Mouse (Mus musculus): ENCODE measurements around the gene Med22. TPM values are rescaled to one million over a fixed set of nuclear protein-coding genes. Genes with fewer than 3 reads are reported as not detected.

Med22 gene
- total RNA-seq (2022) = 10 to 100 TPM; 46.7 to 55.4 (median 50.1) TPM

DNA sequence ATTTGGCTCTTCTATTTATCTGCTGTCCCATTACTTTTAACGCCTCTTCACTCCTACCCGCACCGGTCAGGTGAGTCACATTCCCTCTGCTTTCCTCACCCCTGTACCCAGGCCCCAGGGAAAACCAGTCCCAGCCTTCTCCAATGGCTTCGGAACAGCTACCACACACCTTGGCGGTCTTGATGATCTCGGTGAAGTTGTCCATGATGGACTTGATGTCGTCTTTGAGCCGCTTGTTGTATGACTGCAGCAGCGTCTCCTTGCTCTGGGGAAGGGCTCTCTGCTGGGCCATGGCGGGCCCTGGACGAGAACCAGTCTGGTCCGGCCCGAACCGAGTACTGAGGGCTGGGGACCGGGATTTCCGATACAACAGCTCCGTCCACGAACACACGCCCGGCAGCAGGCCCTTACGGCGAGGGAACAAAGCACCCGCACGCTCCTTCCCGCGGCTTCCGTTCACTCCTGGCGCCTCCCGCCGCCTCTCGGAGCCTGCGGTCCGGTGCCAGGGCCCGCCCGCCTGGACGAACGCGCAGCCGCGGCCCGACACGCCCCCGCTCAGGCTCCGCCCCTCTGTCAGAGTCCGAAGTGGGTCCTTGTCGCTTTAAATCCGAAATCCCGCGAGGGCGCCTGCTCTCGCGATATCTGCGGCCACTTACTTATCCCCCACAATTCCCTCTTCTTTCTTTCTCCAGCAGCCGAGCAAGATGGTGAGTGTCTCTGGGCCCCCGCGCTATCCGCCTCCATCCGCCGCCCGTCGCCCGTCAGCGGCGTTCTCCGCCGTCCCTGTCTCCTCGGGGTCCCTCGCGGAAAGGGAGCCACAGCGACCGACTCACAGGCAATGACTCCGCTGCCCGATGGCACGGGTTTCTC is at the start of gene Med22, which contains the start of gene Rpl7a:
Gene Med22 (minus strand): TSS at position 554 of the 870 bp plus-strand sequence.
Gene Rpl7a (plus strand): TSS at position 641 of the 870 bp plus-strand sequence.
- peak; percentile 99 to 100 for DNase-seq (ENCODE audit: low spot score in 2 of 2)

DNA sequence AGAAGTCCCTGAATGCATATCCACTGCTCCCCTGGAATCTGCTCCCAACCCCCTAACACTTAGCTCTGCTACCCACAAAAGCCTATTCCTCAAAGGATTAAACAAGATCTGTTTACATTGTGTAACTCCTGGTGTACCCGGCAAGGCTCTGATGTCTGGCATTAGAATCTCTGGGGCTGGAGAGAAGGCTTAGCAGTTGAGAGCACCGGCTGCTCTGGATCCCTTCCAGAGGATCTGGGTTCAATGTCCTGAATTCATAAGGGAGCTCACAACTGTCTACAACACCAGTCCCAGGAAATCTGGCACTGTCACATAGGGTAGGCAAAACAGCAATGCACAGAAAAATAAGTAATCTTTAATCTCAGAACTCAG is 47.0 kb upstream of the Med22 start:
- DNase-seq (ENCODE audit: low spot score in 2 of 2) = no peak

DNA sequence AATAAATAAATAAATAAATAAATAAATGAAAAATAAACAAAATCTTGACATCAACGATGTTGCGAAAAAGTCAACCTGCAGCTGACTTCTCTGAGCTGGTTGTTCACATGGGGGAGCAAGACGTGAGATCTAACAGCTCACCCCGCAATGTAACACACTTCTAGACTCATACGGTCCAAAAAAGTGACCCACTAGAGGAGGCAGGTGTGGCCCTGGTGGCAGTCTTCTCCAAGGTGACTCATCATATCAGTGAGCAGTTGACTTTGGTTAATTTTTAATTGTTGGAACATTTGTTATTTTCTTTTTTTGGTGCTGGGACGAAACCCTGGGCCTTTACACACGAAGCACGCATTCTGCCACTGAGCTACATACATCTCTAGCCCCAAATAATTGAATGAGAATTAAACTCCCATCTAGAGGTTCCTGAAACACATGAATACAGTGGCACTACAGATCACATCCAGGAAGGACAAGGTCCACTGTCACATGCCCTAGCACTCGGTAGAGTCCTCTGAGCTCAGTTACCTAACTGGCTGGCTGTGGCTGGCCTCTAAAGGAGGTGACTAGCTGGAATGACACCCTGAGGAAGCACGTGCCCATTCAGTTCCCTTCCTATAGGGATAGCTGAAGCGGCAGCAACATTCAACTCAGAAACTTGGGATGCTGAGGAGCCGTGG is 46.5 kb upstream of the Med22 start:
- DNase-seq (ENCODE audit: low spot score in 2 of 2) = no peak

DNA sequence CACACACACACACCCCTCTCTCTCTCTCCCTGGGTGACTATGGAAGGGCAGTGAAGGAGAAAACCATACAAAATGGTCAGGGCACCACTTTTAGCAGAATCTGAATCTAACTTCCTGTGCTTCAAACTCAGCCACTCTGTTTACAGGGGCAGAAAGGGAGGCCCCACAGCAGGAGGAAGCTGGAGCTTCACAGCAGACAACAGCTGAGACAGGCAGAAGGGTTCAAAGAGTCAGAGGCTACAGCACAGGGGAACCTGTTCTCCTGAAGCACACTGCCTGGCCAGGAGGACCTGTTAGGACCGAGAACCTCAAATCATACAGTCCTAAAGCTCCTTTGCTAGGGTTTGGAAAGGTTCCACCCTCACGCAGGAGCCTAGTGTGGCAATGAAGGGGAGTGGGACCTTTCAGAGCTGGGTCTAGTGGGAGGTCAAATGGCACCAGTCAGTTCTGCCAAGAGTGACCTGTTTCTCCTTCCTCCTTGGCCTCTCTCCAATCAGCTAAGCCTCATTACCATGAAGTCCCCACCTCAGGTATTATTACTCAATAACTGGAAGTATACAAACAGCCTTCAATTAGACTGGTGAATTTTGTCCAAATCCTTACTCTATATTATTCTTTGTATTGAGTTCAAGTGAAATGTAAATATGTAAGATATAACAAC is 44.4 kb upstream of the Med22 start:
- DNase-seq (ENCODE audit: low spot score in 2 of 2) = no peak

DNA sequence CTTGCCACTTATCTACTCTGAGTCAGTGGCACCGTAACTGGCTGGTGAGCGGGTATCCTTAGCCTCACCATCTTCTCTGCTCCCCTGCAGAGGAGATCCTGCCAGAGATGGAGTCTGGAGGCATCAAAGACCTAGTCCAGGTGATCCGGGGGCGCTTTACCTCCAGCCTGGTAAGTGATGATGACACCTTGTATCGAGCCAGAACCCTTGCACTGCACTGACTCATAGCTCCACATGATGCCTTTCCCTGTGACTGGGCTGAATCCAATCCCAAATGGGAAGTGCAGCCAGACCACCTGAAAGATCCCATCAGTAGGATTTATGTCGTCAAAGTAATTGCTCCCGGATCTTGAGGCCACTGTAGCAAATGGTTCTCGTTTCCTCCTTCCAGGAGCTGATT is 42.4 kb upstream of the Med22 start:
- peak in 1 of 2 experiments; percentile 28 for DNase-seq (ENCODE audit: low spot score in 2 of 2)

DNA sequence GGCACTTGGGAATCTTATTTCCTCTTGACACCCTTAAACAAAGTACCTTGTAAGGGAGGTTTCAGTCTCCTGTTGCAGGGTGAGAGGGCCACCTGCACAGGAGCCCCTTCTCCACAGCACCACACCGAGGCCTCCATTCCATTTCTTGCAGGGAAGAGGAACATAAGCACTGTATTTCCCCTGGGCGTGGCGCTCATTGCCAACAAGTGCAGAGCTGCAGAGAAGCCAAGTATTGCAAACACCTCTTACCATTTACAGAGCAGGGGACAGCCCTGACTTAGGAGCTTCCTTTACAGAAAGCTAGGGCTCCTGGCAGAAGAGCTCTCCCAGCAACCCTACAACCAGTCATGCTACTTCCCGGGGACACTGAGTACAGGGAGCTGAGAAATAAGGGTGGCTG is 41.7 kb upstream of the Med22 start:
- DNase-seq (ENCODE audit: low spot score in 2 of 2) = no peak

DNA sequence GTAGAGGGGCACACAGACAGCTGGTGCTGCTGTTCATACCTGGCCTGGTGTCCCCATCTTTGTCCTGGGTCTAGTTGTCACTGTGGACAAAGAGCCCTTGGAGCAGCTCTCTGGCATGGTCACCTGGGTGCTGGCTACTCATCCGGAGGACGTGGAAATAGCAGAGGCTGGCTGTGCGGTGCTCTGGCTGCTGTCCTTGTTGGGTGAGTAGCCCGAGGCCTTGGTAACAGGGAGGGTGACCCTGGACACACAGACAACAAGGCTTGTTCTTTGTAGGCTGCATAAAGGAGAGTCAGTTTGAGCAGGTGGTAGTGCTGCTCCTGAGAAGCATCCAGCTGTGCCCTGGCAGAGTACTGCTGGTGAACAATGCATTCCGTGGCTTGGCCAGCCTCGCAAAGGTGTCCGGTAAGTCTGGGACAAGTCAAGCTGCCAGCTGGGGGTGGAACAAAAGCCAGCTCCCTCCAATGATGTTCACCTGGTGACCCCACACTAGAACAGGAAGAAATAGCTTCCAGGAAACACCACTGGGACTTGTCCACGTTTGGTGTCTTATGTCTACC is 40.9 kb upstream of the Med22 start:
- no peak for DNase-seq (ENCODE audit: low spot score in 2 of 2)

DNA sequence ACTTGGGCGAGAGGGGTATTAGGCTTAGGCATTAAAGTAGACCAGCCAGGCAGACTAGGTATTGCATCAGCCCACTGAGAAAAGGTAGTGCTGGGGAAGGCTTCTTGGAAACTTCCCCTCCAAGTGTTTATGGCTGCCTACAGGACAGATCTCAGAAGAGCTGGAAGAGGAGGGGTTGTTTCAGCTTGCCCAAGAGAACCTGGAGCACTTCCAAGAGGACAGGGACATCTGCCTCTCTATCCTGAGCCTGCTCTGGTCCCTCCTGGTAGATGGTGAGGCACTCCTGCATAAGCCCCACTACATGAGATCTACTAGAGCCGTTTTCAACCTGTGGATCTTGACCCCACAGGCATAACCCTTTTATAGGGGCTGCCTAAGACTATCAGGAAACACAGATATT is 39.9 kb upstream of the Med22 start:
- DNase-seq (ENCODE audit: low spot score in 2 of 2) = no peak

DNA sequence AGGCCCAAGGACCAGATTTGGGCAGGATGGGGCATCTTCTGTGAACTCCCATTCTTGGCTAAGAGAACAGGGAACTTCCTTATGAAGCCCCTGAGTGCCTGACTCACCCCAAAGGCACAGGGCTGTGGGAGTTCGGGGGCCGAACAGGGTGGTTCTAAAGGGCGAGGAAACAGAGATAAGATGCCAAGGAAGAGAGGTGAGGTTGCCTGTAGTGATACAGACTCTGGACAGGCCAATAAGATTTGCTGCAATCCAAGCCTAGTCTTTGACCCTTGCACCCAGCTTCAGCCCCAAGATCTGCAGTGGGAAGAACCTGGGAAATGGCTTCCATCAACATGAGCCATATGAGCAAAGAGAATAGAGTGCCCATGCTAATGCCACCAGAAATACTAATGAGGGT is 32.8 kb upstream of the Med22 start:
- no peak for DNase-seq (ENCODE audit: low spot score in 2 of 2)

DNA sequence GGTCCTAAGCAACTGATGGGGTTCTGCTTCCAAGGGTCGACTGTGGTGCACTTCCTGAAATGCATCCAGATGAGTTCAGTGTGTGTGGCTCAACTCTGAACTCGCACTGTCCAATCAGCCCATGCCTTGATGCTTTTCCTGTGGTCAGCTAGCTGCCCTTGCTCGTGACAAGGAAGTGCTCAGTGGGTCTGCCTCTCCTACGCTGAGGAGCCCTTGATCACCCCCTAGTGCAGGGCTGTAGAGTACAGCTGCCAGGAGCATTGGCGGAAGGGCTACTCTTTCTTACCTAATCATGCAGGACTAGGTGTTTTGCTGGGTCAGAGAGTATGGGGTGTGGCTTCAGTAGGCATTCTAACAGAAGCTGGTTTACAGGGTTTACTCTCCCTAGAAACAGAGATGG is 31.1 kb upstream of the Med22 start:
- DNase-seq (ENCODE audit: low spot score in 2 of 2) = no peak

DNA sequence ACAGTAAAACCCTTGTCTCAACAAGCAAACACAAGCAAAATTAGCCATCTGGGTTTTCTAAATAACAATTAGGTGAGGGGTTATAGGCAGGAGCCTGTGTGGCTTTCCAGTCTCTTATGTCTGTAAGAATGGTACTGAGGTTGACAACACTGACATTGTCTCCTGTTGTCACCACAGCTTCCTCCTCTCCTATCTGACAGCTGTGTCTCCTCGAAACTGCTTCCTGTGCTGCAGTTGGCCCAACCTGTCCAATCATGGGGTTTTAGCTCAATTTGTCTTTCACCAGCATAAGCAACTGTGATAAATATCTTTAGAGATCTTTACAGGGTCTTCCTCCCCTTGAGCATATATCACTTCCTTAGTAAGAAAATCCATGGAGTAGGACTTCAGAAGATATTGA is 25.9 kb upstream of the Med22 start:
- no peak for DNase-seq (ENCODE audit: low spot score in 2 of 2)

DNA sequence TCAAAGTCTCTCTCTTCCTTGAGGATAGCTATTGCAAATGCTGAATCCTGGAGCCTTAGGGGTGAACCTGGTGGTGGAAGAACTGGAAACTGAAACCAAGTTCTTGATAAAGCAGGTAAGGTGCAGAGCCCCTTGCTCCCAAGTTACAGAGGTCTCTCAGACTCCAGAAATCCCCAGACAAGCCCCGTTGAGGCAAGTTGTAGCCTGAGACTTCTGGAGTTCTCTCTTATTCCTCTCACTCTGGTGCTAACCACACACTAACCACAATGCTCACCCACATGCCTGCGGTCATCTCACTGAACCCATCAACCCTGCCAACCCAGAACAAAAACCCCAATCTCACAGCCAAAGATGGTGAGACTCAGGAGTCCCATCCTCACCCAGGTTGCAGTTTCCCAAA is 24.8 kb upstream of the Med22 start:
- DNase-seq (ENCODE audit: low spot score in 2 of 2) = no peak

DNA sequence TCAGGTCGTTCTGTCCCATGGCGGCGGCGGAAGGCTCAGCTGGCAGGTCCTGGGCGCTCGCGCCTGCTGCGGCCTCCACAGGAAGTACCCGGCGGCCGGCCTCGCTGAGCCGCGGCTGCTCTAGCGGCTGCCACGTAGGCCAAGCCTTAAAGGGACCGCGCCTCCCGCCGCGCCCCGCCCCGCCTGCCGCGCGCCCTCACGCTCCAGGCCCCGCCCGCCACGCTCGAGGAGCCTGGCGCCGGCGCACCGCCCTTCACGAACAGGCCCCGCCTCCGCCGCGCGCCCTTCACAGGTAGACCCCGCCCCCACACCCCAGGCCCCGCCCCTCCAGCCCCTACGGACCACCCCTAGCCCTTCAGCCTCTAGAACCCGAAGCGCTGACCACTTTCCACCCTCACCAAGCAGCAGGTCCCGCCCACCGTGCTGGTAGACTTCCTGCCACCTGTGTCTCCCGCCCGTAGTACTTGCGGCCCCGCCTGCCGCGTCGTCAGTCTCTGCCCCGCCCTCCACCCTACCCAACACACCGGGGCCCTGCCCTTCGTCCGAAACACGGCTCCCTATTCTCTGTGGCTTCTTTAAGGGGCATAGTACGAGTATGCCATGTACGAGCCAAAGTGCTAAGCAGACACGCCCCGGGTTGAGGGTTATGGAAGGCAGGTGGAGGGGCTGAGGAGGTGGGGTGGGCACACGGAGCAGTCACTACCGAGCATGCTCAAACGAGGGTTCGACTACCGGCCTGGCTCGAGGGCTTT is 23.0 kb upstream of the Med22 start, which contains the start of the genes Surf4 and Stkld1:
Gene Surf4 (minus strand): TSS at position 625 of the 752 bp plus-strand sequence.
Gene Stkld1 (plus strand): TSS at position 744 of the 752 bp plus-strand sequence.
- peak; percentile 78 to 93 for DNase-seq (ENCODE audit: low spot score in 2 of 2)

DNA sequence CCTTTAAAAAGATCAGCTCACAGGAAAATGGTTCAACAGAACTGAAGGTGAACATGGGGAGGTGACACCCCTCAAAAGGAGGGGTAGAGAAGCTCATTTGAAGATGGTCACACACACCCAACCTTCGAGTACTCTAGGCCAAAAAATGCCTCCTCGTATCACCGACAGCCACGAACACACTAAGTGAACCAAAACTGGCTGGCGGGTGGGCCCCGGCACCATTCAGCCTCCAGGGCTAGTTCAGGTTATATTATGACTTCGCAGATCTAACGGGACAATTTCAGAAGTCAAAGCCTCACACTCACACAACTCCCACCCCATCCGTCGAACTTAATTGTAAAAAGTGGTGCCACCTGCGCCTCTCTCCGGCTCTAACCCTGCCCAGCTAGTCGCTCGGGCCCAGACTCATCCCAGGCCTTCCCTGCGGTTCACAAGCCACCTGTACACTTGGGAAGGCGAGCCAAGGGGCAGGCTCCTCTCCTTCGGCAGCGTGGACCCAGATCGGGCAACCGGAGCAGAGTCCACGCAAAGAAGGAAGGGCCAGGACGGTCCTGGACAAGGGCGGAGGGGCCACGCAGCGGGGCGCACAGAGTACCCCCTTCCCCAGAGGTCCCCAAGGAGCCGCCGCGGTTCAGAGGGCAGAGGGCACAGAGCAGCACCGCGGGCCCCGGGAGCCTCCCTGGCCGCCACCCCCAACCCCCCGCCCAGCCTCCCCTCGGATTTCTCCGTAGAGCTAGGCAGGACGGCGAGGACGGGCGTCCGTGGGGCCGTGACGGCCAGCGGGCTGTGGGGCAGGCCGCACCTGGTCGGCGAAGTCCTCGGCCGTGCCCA is 22.2 kb upstream of the Med22 start:
- no peak for DNase-seq (ENCODE audit: low spot score in 2 of 2)

DNA sequence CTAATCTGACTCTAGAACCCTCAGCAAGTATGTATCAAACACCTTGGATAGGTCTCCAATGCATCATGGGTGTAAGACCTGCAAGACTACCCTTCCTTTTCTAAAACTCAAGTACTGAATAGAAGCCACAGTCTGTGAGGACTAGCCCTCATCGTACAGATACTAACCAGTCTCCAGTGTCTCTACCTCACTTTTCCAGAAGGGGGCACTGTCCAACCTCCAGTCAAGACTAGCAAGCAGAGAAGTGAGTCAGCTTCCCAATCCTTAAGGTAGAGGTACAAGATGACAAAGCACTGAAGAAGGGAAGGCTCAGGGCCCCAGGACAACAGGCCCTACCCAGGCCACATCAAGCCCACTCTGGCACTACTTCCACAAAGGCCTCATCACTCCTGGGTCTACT is 19.9 kb upstream of the Med22 start:
- DNase-seq (ENCODE audit: low spot score in 2 of 2) = peak in 1 of 2 experiments; percentile 28

DNA sequence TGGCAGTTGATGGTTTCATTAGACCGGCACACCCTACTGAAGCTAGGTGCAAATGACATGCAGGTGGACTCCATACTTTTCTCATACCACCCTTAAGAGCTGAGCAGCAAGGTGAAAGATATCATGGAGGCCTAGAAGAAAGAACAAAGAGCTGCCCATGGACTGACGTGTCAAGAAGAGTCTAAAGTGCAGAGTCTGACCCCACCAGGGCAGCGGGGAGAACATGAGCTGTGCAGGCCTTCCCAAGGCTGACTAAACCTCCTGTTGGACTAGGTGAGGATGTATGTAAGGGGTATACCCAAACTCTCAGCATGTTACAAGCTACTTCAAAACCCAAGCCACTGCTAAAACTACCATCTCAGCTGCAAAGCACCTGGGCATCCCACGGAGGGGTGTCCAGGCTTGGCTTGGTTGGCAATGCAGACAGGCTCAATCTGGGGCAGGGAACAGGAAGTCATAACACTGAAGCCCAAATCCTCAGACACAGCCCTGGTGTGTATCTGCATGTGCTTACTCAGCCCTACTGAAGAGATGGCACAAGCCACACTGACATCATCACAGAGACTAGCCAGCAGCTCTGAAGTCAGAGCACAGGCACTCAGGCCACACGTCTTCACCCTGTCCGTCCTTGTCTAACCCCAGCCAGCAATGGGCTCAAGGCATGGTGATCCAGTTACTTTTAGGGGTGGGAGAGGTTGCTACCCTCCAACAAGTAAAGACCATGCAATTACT is 17.4 kb upstream of the Med22 start:
- no peak for DNase-seq (ENCODE audit: low spot score in 2 of 2)

DNA sequence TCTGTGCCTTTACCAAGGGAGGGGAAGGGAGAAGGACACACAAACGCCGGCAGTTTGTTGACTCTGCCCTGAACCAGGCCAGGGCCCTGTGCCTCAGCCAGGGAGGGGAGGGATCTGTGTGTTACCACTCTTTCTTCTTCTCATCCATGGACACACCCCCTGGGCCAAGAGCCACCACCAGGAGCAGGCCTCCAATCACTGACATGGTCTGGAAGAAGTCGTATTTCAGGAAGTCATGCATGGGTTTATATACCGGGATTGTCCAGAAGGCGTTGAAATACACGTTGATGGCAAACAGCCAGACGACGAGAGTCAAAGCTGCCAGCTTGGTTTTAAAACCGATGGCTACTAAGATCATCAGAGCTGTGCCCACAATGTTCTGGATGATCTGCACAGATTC is 11.3 kb upstream of the Med22 start:
- no peak for DNase-seq (ENCODE audit: low spot score in 2 of 2)

DNA sequence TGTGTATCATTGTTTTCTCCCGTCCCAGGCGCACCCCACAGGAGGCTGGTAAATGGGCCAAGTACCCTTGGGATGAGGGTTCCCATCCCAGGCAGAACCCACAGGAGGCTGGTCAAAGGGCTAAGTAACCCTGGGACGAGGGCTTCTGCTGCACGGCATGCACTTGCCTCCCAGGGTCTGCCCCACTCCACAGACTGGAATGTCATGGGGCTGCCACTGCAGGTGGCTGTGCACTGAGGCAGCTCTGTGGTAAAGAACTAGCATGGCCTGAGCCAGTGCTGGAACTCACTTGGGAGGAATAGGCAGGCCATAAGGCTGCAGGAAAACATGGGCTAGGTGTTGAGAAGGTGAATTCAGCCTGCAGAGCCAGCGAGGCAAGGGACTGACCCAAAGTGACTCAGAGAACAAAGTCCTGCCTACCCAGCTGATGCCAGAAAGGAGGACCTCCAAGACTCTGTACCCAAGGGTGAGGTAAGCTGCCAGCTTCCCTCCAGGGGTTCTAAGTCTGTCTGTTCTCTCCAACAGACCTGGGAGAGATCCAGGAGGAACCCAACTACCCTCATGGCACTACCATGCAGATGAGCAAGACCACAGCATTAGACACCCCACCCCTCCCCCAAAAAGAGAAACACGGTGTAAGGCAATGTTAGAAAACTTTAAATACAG is 9.8 kb upstream of the Med22 start:
- DNase-seq (ENCODE audit: low spot score in 2 of 2) = no peak

DNA sequence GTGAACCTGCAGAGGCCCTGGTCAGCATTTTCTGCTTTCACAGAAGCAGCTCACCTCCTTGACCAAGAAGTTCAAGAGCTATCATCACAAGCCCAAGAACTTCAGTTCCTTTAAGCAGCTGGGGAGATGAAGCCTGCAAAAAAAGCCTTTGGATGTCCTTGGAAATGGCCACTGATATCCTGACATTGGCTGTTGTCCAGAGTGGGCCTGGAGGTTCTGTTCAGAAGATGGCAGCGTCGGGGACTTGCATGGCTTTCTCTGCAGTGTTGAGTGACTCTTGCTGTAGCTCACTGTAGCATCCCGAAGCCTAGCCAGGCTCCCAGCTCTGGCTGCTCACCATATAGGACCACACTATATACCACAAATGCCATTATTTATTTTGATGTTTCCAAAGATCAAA is 9.2 kb upstream of the Med22 start:
- no peak for DNase-seq (ENCODE audit: low spot score in 2 of 2)
